17 mouse cellular contexts compared by ENCODE assay signal in genomic region chr11:32104406-32105116, GRCm38 (mm10).
DNase-seq lines count a peak whose midpoint lies in the region; ATAC-seq and TF ChIP-seq lines count a peak whose summit lies in the region.
"Had no signal": no experiment of that assay in that cellular context is flagged by ENCODE, and none has a peak within 500 bp of the region (broad histone marks: within the 10 kb centered on the region; RNA-seq: fewer than 3 reads in every experiment).

No protein-coding gene starts in this region.

- TF ChIP-seq EP300 in CH12.LX (IDR thresholded peaks at IDR 0.05; ENCODE audit: low read length), result no peak

- no peak overlapping the region for H3K4me2 ChIP-seq in midbrain, embryonic 11.5 days
- H3K4me2 ChIP-seq in midbrain, embryonic 16.5 days (ENCODE audit: low read length), result no peak overlapping the region
- no peak overlapping the region for H3K4me2 ChIP-seq in CH12.LX (ENCODE audit: insufficient read depth, low read depth, poor library complexity, severe bottlenecking)
- H3K4me2 ChIP-seq: forebrain, embryonic 12.5 days; hindbrain, embryonic 12.5 days; liver, embryonic 12.5 days had no signal

- TF ChIP-seq POLR2A in CH12.LX (IDR thresholded peaks at IDR 0.05; ENCODE audit: low read depth, low read length), result no peak

- peak; percentile 72 for DNase-seq in midbrain, embryonic 11.5 days (ENCODE audit: low spot score, missing footprints)
- DNase-seq in CH12.LX (ENCODE audit: extremely low read depth), result peak; percentile 31
- DNase-seq in T-cell, adult 2 months (ENCODE audit: low spot score), result peak; percentile 23
- peak; percentile 58 for DNase-seq in thymus, postnatal 14 days
- DNase-seq in cerebellum, adult 9-11 months, result no peak
- no peak for DNase-seq in spleen, postnatal 10 days (ENCODE audit: low spot score in 2 of 2)
- DNase-seq: cerebellum, adult 9-10 months; kidney, adult 2 months; kidney, postnatal 4 days; layer of hippocampus, postnatal 36 days; left cerebral cortex, postnatal 4 days; lung, postnatal 10 days had no signal

- H3K79me2 ChIP-seq in CH12.LX (replicated peaks; ENCODE audit: control insufficient read depth, extremely low read depth, insufficient read depth, poor library complexity, severe bottlenecking), result no peaks in the 10 kb centered on the region

- no peaks in the 10 kb centered on the region for H3K36me3 ChIP-seq in midbrain, embryonic 11.5 days (ENCODE audit: control insufficient read depth, insufficient read depth, low read length)
- no peaks in the 10 kb centered on the region for H3K36me3 ChIP-seq in midbrain, embryonic 16.5 days (ENCODE audit: control insufficient read depth, insufficient read depth, low read length)
- no peaks in the 10 kb centered on the region for H3K36me3 ChIP-seq in CH12.LX (replicated peaks in 1 of 2; ENCODE audit: control insufficient read depth in 1 of 2, insufficient read depth in 1 of 2, low read length in 1 of 2)
- H3K36me3 ChIP-seq: forebrain, embryonic 12.5 days; hindbrain, embryonic 12.5 days; liver, embryonic 12.5 days had no signal

- peak; percentile 4 for TF ChIP-seq RAD21 in CH12.LX (IDR thresholded peaks at IDR 0.05; ENCODE audit: low read depth, low read length)

- H3K9me3 ChIP-seq in midbrain, embryonic 11.5 days (ENCODE audit: control insufficient read depth, low read length), result no peaks in the 10 kb centered on the region
- no peaks in the 10 kb centered on the region for H3K9me3 ChIP-seq in midbrain, embryonic 16.5 days (replicated peaks; ENCODE audit: control insufficient read depth, low read length, poor library complexity, severe bottlenecking)
- no peaks in the 10 kb centered on the region for H3K9me3 ChIP-seq in CH12.LX (replicated peaks; ENCODE audit: low read length)
- H3K9me3 ChIP-seq: forebrain, embryonic 12.5 days; hindbrain, embryonic 12.5 days; liver, embryonic 12.5 days had no signal

- no peak for ATAC-seq in midbrain, embryonic 11.5 days (ENCODE audit: low FRiP score)
- no peak for ATAC-seq in midbrain, embryonic 16.5 days
- ATAC-seq: liver, embryonic 12.5 days had no signal

- no peaks in the 10 kb centered on the region for H3K27me3 ChIP-seq in midbrain, embryonic 11.5 days (ENCODE audit: control insufficient read depth, insufficient read depth, low read length)
- H3K27me3 ChIP-seq in midbrain, embryonic 16.5 days (ENCODE audit: control insufficient read depth, insufficient read depth, low read depth, low read length), result no peaks in the 10 kb centered on the region
- no peaks in the 10 kb centered on the region for H3K27me3 ChIP-seq in CH12.LX (replicated peaks)
- H3K27me3 ChIP-seq: hindbrain, embryonic 12.5 days had no signal

- dilution Hi-C loops in CH12.LX (cut with MboI; ENCODE audit: extremely low pct_ligation_motif_present, extremely low pct_unique_long_range_greater_than_20kb, low sequenced_read_pairs), result no loop called here

- no peak overlapping the region for H3K27ac ChIP-seq in midbrain, embryonic 11.5 days (ENCODE audit: low read depth, low read length)
- H3K27ac ChIP-seq in midbrain, embryonic 16.5 days (ENCODE audit: low read length), result no peak overlapping the region
- no peak overlapping the region for H3K27ac ChIP-seq in CH12.LX (ENCODE audit: insufficient read depth, low read depth)
- H3K27ac ChIP-seq: forebrain, embryonic 12.5 days; hindbrain, embryonic 12.5 days; liver, embryonic 12.5 days had no signal

- peak in 1 of 2 experiments; percentile 48; a peak in 2 of 4 replicates for TF ChIP-seq CTCF in CH12.LX (conservative IDR thresholded peaks at IDR 0.05 in 1 of 2, IDR thresholded peaks at IDR 0.05 in 1 of 2; ENCODE audit: low read depth in 2 of 2, low read length in 2 of 2)

- in situ Hi-C loops in CH12.LX (cut with MboI; ENCODE audit: low pct_ligation_motif_present, low pct_unique_long_range_greater_than_20kb, low sequenced_read_pairs), result loop anchor here (5.0 to 25.0 kb wide), 2 partner anchors 107 to 842 kb away; no protein-coding TSS in a partner anchor

- WGBS in midbrain, embryonic 11.5 days, result 51% methylated on average over 9 of the region's 9 CpGs
- 58% methylated on average over 9 of the region's 9 CpGs for WGBS in midbrain, embryonic 16.5 days

- peaks cover 25% of the 10 kb centered on the region for H3K4me1 ChIP-seq in midbrain, embryonic 11.5 days (ENCODE audit: control insufficient read depth, insufficient read depth, low read length)
- peaks cover 34% of the 10 kb centered on the region for H3K4me1 ChIP-seq in midbrain, embryonic 16.5 days (ENCODE audit: control insufficient read depth, insufficient read depth, low read length)
- peaks cover 15 to 51% of the 10 kb centered on the region in 2 experiments for H3K4me1 ChIP-seq in CH12.LX (ENCODE audit: control insufficient read depth in 1 of 2, insufficient read depth in 2 of 2)

- no peak overlapping the region for H3K4me3 ChIP-seq in midbrain, embryonic 11.5 days (ENCODE audit: low read depth, low read length)
- no peak overlapping the region for H3K4me3 ChIP-seq in midbrain, embryonic 16.5 days (ENCODE audit: low read depth, low read length)
- H3K4me3 ChIP-seq in CH12.LX (replicated peaks in 1 of 3; ENCODE audit: low read depth in 2 of 3, low read length in 2 of 3, poor library complexity in 1 of 3), result no peak overlapping the region
- H3K4me3 ChIP-seq: forebrain, embryonic 12.5 days; hindbrain, embryonic 12.5 days; liver, embryonic 12.5 days; megakaryocyte, embryonic 14.5 days had no signal

- H3K9ac ChIP-seq in midbrain, embryonic 11.5 days (ENCODE audit: low read length), result no peak overlapping the region
- H3K9ac ChIP-seq in midbrain, embryonic 16.5 days (ENCODE audit: low read depth, low read length), result no peak overlapping the region
- no peak overlapping the region for H3K9ac ChIP-seq in CH12.LX (ENCODE audit: insufficient read depth, low read depth)
- H3K9ac ChIP-seq: forebrain, embryonic 12.5 days; hindbrain, embryonic 12.5 days; liver, embryonic 12.5 days had no signal

TF ChIP-seq in CH12.LX, 34 proteins besides CTCF, POLR2A, EP300 and RAD21:
- TF ChIP-seq HCFC1 (IDR thresholded peaks at IDR 0.05; ENCODE audit: low read depth, low read length) (no peak), ZC3H11A (IDR thresholded peaks at IDR 0.05; ENCODE audit: low read depth, low read length) (no peak), SMC3 (IDR thresholded peaks at IDR 0.05; ENCODE audit: low read depth, low read length) (peak; percentile 22)
TF ChIP-seq in CH12.LX: peak in this region for 1.

Comparison
In these comparisons a context has a peak if more than half of its experiments do, and no peak if none do; other contexts are left out.
1. DNase-seq: peak in midbrain, embryonic 11.5 days (single experiment), CH12.LX (single experiment), T-cell, adult 2 months (single experiment) and thymus, postnatal 14 days (single experiment); none in cerebellum, adult 9-11 months (single experiment) and spleen, postnatal 10 days (0 of 2).